Comparison of ENCODE assay signal across 9 mouse cellular contexts in the genomic region with DNA sequence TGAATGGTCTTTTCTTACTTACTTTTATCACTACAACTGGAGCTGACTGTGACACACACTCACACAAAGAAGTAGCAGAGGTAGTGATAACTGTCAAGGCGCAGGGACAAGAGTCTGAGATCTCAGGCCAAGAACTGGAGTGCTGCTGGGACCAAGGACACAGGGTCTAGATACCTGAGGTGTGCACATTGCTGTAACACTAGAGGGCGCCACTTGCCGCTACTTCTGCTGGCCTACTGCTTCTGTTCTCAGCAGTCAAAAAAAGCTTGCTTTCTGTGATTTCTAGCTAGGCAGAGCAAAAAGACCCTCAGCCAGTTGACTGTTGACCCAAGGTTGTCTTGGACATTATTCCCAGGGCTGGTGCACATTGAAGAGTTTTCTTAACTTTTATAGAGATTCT. TPM values are rescaled to one million over a fixed set of nuclear protein-coding genes. Genes with fewer than 3 reads are reported as not detected.
DNase-seq lines count a peak whose midpoint lies in the region; ATAC-seq and TF ChIP-seq lines count a peak whose summit lies in the region.
"Had no signal": no experiment of that assay in that cellular context is flagged by ENCODE, and none has a peak within 500 bp of the region (broad histone marks: within the 10 kb centered on the region; RNA-seq: fewer than 3 reads in every experiment).

No protein-coding gene starts in this region.

- ATAC-seq in forebrain, postnatal 0 days, result no peak
- ATAC-seq in kidney, postnatal 0 days (replicated peaks; ENCODE audit: low FRiP score, low read depth), result no peak
- no peak for ATAC-seq in liver, postnatal 0 days
- no peak for ATAC-seq in erythroblast, adult 5-6 weeks (replicated peaks; ENCODE audit: low FRiP score, poor library complexity, severe bottlenecking)

- peak; percentile 85 for DNase-seq in 3T3-L1 (ENCODE audit: low read depth, low spot score)
- DNase-seq in forebrain, postnatal 0 days, result peak; percentile 68
- peak; percentile 86 for DNase-seq in kidney, postnatal 0 days (ENCODE audit: low spot score)
- peak; percentile 73 for DNase-seq in liver, postnatal 0 days
- peak; percentile 80 for DNase-seq in right cerebral cortex, postnatal 14 days

- no peaks in the 10 kb centered on the region for H3K36me3 ChIP-seq in C2C12 (ENCODE audit: control insufficient read depth, insufficient read depth)
- no peaks in the 10 kb centered on the region for H3K36me3 ChIP-seq in forebrain, postnatal 0 days (ENCODE audit: insufficient read depth)
- H3K36me3 ChIP-seq in kidney, postnatal 0 days (ENCODE audit: insufficient read depth, low read length), result no peaks in the 10 kb centered on the region
- no peaks in the 10 kb centered on the region for H3K36me3 ChIP-seq in liver, postnatal 0 days (replicated peaks; ENCODE audit: insufficient read depth, low read length)
- H3K36me3 ChIP-seq: heart, embryonic 13.5 days had no signal

- no peak overlapping the region for H3K9ac ChIP-seq in forebrain, postnatal 0 days
- no peak overlapping the region for H3K9ac ChIP-seq in kidney, postnatal 0 days (ENCODE audit: low read depth, low read length)
- H3K9ac ChIP-seq in liver, postnatal 0 days (replicated peaks), result no peak overlapping the region
- H3K9ac ChIP-seq: heart, embryonic 13.5 days had no signal

- H3K79me2 ChIP-seq in C2C12 (ENCODE audit: control insufficient read depth, insufficient read depth), result no peaks in the 10 kb centered on the region

- WGBS in bone marrow, adult 2 months, result 6% methylated on average over 3 of the region's 3 CpGs
- WGBS in forebrain, postnatal 0 days, result 40% methylated on average over 3 of the region's 3 CpGs
- WGBS in kidney, postnatal 0 days, result 26% methylated on average over 3 of the region's 3 CpGs
- WGBS in liver, postnatal 0 days (ENCODE audit: insufficient replicate concordance), result 11% methylated on average over 3 of the region's 3 CpGs

- H3K4me2 ChIP-seq in forebrain, postnatal 0 days (ENCODE audit: low read depth), result no peak overlapping the region
- H3K4me2 ChIP-seq in kidney, postnatal 0 days (ENCODE audit: low read length), result no peak overlapping the region
- H3K4me2 ChIP-seq in liver, postnatal 0 days (ENCODE audit: low read depth, low read length), result no peak overlapping the region
- H3K4me2 ChIP-seq: heart, embryonic 13.5 days had no signal

- no peaks in the 10 kb centered on the region for H3K79me3 ChIP-seq in C2C12 (ENCODE audit: low read depth)

- peaks cover 5% of the 10 kb centered on the region; the same call in 1 of the 2 replicates for H3K4me1 ChIP-seq in bone marrow, adult 2 months (ENCODE audit: control insufficient read depth, insufficient read depth, low read length)
- no peaks in the 10 kb centered on the region for H3K4me1 ChIP-seq in forebrain, postnatal 0 days (ENCODE audit: insufficient read depth)
- H3K4me1 ChIP-seq in kidney, postnatal 0 days (replicated peaks; ENCODE audit: insufficient read depth, low read length), result no peaks in the 10 kb centered on the region
- peaks cover 3% of the 10 kb centered on the region; the same call in 1 of the 2 replicates for H3K4me1 ChIP-seq in liver, postnatal 0 days (ENCODE audit: insufficient read depth)

- H3K4me3 ChIP-seq in C2C12 (ENCODE audit: insufficient read depth, poor library complexity, severe bottlenecking), result no peak overlapping the region
- H3K4me3 ChIP-seq in bone marrow, adult 2 months (replicated peaks; ENCODE audit: control insufficient read depth, low read depth, low read length), result no peak overlapping the region
- H3K4me3 ChIP-seq in forebrain, postnatal 0 days (ENCODE audit: low read depth, low read length), result no peak overlapping the region
- no peak overlapping the region for H3K4me3 ChIP-seq in kidney, postnatal 0 days (replicated peaks; ENCODE audit: low read depth, low read length)
- no peak overlapping the region for H3K4me3 ChIP-seq in liver, postnatal 0 days (ENCODE audit: low read depth, low read length)
- H3K4me3 ChIP-seq: heart, embryonic 13.5 days had no signal

- no peaks in the 10 kb centered on the region for H3K9me3 ChIP-seq in forebrain, postnatal 0 days (ENCODE audit: low read length)
- H3K9me3 ChIP-seq in kidney, postnatal 0 days (replicated peaks; ENCODE audit: low read length), result no peaks in the 10 kb centered on the region
- no peaks in the 10 kb centered on the region for H3K9me3 ChIP-seq in liver, postnatal 0 days (ENCODE audit: low read length)
- H3K9me3 ChIP-seq: heart, embryonic 13.5 days had no signal

- TF ChIP-seq CTCF in C2C12 (IDR thresholded peaks at IDR 0.05; ENCODE audit: control insufficient read depth, insufficient read depth, insufficient read length), result peak; percentile 91
- TF ChIP-seq CTCF in bone marrow, adult 2 months (IDR thresholded peaks at IDR 0.05; ENCODE audit: control insufficient read depth, insufficient read depth, low read length), result peak; percentile 95
- TF ChIP-seq CTCF in forebrain, postnatal 0 days (IDR thresholded peaks at IDR 0.05; ENCODE audit: low read depth), result peak; percentile 78
- TF ChIP-seq CTCF in kidney, postnatal 0 days (IDR thresholded peaks at IDR 0.05; ENCODE audit: low read depth), result peak; percentile 91
- TF ChIP-seq CTCF in liver, postnatal 0 days (IDR thresholded peaks at IDR 0.05; ENCODE audit: low read depth), result peak; percentile 87

- no peak for TF ChIP-seq POLR2A in bone marrow, adult 2 months (IDR thresholded peaks at IDR 0.05; ENCODE audit: borderline replicate concordance, control insufficient read depth, low read depth, low read length)

- TF ChIP-seq EP300 in liver, postnatal 0 days (IDR thresholded peaks at IDR 0.05; ENCODE audit: low read depth), result no peak

- no peaks in the 10 kb centered on the region for H3K27me3 ChIP-seq in C2C12 (ENCODE audit: control insufficient read depth, insufficient read depth, insufficient read length)
- H3K27me3 ChIP-seq in forebrain, postnatal 0 days (ENCODE audit: insufficient read depth, low read length), result no peaks in the 10 kb centered on the region
- H3K27me3 ChIP-seq in kidney, postnatal 0 days (ENCODE audit: insufficient read depth, low read length), result no peaks in the 10 kb centered on the region
- H3K27me3 ChIP-seq in liver, postnatal 0 days (ENCODE audit: insufficient read depth, low read length), result no peaks in the 10 kb centered on the region
- H3K27me3 ChIP-seq: heart, embryonic 13.5 days had no signal

- no peak overlapping the region for H3K27ac ChIP-seq in bone marrow, adult 2 months (ENCODE audit: control insufficient read depth, insufficient read depth, low read depth, low read length, poor library complexity)
- no peak overlapping the region for H3K27ac ChIP-seq in forebrain, postnatal 0 days (ENCODE audit: low read depth, low read length)
- no peak overlapping the region for H3K27ac ChIP-seq in kidney, postnatal 0 days
- no peak overlapping the region for H3K27ac ChIP-seq in liver, postnatal 0 days (ENCODE audit: low read depth)
- H3K27ac ChIP-seq: heart, embryonic 13.5 days had no signal

- no peak overlapping the region for H3ac ChIP-seq in C2C12 (ENCODE audit: control insufficient read depth, insufficient read length, low read depth)

TF ChIP-seq in C2C12, 6 proteins besides CTCF, POLR2A, EP300 and RAD21:
- TF ChIP-seq FOSL1 (IDR thresholded peaks at IDR 0.05; ENCODE audit: insufficient read depth, low read length, poor library complexity, severe bottlenecking), result no peak
- TF ChIP-seq USF1 (IDR thresholded peaks at IDR 0.05; ENCODE audit: low read depth), result no peak
- TF ChIP-seq MYOG (IDR thresholded peaks at IDR 0.05; ENCODE audit: control insufficient read depth, extremely low read depth, insufficient read length), result no peak
- no peak for TF ChIP-seq MAX (IDR thresholded peaks at IDR 0.05)
- no peak for TF ChIP-seq MYOD1 (IDR thresholded peaks at IDR 0.05; ENCODE audit: control insufficient read depth, insufficient read length, low read depth)
- TF ChIP-seq CEBPB (IDR thresholded peaks at IDR 0.05; ENCODE audit: low read depth), result no peak
TF ChIP-seq in C2C12: peak in this region for 0.

RNA-seq across cellular contexts. Expression of a gene that starts 45.0 kb away (rescaled TPM):
- polyA plus RNA-seq in C2C12 (2012; fragmentation: generic; extraction: Trizol), result 26.4 TPM
- polyA plus RNA-seq in bone marrow, adult 2 months (2011; ENCODE audit: insufficient read depth, insufficient read length, low replicate concordance, missing spikeins), result 5.1 and 9.4 TPM in 2 replicates
- 6.8 and 9.8 TPM in 2 replicates for total RNA-seq in forebrain, postnatal 0 days (2014; rRNA removed)
- polyA plus RNA-seq in forebrain, postnatal 0 days (2015; fragmentation: Nextera tagmentation; extraction: Ambion mirVana), result 6.0 and 6.1 TPM in 2 replicates
- 11.2 and 13.9 TPM in 2 replicates for polyA plus RNA-seq in kidney, postnatal 0 days (2015; fragmentation: Nextera tagmentation; extraction: Ambion mirVana)
- 2.4 and 2.7 TPM in 2 replicates for polyA plus RNA-seq in liver, postnatal 0 days (2015; fragmentation: Nextera tagmentation; extraction: Ambion mirVana)
- total RNA-seq in erythroblast, adult 5-6 weeks (2015; ENCODE audit: low replicate concordance), result 0.84 TPM in 1 of 2 replicates, not detected in the other
- 0.84 TPM in 1 of 2 replicates, not detected in the other for total RNA-seq in erythroblast, adult 5-6 weeks (2017; ENCODE audit: low replicate concordance)
